Mouse (Mus musculus) thymus, postnatal 14 days (tissue): ENCODE results near the gene Col4a1.

ENCODE experiments used
- DNase-seq: peaks from one replicate; pipeline ENCODE4 v3.0.0; 2021

Col4a1 gene

DNA sequence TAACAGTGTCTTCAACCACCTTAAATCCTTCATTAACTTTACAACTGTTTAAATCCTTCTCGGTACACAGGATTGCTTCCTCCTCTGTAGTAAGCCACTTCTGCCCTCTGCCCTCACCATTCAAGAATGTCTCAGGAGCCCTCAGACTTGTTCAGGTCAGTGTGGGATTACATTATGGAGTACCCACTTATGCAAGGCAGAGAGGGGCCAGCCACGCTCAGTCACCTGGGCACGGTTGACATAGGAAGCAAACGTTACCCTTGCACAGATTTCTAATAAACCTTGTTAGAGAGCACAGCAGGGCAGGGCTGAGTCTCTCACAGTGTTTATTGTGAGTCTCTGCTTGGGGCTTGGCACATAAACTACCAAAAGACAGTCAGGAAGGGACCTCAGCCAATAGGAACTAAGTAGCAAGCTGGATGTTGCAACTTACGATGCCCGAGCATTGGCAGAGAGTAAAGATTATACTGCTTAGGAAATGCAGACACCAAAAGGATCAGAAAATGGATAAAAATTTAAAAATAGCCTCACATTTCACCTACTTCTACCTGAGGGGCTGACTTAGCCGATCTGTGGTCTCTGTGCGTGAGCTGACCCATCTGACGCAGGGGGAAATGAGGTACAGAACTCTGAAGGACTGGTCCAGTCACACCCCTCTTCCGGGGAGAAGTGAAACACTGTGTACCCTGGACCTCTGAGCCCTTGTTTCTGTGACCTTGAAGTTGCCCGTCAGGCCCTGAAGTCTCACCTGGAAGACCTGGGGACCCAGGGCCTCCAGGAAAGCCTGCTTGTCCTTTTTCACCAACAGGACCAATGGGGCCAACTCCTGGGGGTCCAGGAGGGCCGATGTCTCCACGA lies 86.8 kb downstream of the Col4a1 start:
- DNase-seq: no peak

DNA sequence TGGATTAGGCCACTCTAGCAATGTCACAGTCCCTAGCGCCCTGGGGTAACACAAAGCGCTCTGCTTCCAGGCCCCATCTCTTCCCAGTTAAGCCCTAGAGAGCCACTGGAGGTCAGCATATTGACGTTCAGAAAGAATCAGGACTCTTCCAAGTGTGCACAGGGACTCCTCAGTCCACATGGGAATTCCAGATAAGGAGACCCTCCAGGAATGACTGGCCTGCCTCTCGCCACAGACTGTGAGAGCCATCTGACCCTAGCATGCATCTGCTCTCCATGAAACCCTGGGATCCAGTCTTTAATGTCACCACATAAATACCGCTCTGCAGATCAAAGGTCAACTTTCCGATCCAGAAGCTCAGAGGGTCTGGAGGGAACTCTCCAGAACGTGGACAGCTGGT lies 88.4 kb downstream of the Col4a1 start:
- no peak for DNase-seq

DNA sequence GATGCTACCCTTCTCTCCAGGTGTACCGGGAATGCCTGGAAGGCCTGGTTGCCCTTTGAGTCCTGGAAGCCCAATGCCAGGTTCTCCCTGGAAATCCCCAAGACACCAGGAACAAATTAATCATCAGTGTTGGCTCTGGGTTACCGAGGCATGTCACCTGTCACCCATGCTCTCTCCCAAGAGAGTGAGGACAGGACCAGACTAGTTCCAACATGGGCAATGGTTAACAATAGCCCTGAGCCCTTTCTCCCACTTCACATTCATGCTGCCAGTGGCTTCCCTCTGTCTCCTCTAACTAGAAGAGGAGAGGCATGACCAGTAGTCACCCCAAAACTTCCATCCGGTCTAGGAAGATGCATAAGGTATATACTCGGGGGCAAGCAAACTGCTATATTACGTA lies 91.3 kb downstream of the Col4a1 start:
- no peak for DNase-seq

DNA sequence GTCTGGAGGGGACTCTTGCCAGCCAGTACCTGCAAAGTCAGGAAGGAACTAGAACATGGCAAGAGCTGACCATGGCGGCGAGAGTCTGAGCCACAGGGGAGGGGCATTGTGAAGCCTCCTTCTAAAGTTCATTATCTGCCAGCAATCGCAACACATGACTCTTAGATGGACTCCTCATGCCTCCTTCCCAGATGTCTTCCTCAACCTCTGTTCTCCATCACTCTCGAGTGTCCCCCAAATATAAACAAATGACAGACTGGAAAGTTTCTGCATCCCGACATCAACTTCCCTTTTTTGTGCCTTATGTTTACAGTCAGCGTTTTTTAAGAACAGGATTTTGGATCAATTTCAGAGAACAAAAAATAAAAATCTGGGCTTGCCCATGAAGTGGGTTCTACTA lies 93.3 kb downstream of the Col4a1 start:
- no peak for DNase-seq

DNA sequence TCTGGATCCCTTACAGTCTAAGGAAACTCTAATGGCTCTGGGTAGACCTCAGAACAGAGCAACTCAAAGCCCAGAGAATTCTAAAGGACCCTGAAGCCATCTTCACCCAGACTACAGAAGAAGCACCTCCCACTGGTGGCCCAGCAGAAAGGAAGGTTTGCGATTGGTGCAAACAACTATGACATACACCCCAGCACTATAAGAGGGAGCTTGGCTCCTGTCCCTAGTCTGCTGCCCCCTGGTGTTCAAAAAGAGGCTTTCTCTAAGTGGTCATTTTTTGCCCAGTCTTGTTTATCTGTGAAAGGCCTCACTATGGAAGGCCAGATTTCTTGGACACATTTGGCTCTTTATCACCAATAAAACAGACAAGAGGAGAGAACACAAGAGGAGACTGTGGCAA lies 97.4 kb downstream of the Col4a1 start:
- DNase-seq: peak; percentile 45

DNA sequence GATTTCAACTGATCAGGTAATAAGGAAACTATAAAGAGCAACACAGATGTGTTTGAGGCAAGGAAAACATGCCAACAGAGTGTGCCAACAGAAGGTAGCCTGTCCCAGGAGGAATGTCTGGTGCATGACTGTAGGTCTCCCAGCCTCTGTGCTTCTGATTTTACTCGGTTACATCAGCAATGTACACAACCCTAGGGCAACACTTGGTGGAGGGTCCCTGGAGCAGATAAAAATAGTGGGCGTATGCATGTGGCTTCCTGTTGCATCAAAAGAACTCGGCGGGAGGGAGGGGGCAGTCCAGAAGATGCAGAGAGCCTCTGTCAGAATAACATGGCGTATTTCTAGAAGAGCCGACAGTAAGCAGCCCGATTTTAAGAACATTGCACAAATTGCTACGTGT lies 106.1 kb downstream of the Col4a1 start:
- no peak for DNase-seq

DNA sequence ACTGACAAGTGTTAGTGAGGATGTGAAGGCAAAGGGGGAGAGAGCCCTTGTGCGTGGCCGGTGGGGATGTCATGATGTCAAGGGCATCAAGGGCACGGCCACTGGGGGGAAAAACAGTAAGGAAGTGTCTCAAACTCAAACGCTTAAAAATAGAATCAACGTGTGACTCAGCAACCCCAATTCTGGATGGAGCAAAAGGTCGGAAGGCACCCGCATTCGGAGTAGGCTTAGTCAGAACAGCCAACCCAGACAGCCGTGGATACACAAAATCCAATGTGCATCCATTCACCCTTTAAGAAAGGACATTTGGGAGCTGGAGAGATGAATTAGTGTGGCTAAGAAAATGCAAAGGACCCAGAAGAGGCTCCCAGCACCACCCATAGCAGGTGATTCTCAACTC lies 107.1 kb downstream of the Col4a1 start:
- no peak for DNase-seq

DNA sequence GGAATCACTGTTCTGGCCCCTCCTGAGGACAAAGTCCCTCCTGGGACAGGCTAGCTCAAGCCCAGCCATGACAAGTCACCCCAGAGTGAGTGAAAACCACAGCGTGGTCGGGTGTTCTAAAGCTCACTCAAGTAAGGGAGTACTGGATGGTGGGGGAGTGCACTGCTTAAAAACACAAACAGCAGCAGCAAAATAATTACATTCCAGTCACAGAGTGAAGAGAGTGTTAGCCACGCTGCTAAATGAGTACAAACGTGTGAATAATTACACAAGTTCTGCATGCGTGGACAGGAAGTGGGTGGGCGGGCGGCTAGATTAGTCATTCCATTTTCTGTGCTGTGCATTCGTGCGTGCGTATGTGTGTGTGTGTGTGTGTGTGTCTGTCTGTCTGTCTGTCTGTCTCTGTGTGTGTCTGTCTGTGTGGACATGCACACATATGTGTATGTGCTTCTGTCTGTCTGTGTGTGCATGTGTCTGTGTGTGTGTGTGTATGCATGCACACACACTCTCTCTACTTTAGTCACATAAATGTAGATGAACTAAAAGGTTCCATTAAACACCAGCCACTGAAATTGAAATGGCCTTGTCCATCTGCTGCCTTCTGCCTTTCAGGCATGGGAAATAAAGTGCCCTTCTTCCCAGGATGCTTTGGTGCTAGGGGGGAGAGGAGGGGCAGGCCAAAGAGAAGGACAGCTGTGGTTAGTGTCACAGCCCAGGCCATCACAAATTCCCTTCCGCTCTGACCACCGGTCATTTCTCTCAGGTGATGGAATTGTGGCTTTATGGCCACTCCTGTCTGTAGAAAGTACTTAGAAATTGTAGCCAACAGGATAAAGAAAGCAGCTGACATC lies 109.1 kb downstream of the Col4a1 start:
- DNase-seq: no peak

DNA sequence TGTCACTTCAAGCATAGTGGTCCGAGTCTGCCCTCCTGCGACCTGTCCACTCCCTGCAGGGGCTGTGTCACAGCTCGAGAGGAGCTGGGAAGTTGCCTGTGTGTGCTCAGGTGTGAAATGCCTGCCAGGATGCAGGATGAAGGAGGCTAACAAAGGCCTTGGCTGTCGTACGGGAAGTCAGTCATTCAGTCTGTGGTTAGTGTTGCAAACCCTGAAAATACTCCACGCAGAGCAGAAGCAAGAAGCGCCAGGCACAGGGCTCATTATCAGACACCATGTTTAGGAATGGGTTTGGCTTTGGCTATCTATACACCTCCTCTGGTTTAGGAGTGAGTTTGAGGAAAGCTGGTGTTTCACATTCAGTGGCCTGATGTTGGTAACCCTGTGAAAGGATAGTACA lies 114.0 kb downstream of the Col4a1 start:
- DNase-seq: no peak

DNA sequence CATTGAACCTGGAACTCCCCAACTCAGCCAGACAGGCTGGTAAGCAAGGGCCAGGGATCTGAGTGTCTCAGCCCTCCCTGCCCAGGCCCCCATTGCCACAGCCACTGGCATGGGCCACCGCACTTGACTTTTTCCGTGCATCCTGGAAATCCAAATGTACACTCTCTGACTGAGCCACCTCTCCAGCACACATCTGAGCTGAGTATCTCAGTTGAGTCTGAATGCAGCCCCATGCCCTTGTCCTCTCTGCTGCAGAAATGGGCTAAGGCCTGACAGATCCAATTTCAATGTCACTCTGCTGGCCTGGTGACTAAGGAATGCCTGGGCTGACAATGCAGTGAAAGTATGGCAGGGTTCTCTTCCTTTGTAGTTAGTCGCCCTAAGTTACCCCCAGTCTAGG lies 114.6 kb downstream of the Col4a1 start:
- DNase-seq: no peak

DNA sequence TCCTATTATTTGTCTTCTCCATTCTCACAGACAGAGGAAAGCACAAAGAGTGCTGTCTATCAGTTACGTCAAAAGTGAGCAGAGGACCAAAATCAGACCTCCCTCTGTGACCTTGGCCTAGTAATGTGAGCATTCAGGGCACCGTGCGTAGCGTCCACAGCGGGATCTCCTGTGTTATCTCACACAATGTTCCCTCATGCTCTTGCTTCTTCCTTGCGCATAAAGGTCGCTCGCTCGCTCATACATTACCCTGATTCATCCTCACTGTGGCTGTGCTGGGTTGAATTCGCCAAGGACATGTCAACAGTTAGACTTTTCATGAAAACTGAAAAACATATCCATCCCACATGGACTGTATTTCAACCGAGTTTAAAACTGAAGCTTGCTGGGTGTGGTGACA lies 115.4 kb downstream of the Col4a1 start:
- no peak for DNase-seq

DNA sequence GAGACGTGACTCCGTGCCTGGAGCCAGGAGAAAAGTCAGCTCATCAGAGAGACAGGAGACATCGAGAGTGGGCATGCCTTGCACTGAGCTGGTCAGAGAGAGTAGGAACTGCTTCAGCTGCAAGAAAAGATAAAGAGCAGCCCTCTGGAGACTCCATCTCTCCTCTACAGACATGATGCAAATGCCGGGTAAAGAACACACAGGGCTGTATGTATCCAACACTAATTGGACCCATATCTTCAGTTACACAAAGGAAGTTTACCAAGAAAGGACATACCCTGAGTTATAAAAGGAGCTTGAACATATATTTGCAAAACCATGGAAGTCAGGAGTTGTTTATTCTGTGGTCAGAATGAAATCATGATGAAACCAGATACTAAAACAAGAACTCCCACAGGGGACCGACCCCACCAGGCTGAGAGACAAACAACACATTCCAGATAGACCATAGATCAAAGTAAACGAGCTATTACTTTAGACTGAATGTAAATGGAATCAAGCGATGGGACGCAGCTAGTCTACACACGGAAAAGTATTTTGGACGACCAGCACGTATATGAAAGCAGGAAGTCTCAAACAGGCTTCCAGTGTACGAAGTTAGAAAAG lies 119.8 kb downstream of the Col4a1 start:
- no peak for DNase-seq

DNA sequence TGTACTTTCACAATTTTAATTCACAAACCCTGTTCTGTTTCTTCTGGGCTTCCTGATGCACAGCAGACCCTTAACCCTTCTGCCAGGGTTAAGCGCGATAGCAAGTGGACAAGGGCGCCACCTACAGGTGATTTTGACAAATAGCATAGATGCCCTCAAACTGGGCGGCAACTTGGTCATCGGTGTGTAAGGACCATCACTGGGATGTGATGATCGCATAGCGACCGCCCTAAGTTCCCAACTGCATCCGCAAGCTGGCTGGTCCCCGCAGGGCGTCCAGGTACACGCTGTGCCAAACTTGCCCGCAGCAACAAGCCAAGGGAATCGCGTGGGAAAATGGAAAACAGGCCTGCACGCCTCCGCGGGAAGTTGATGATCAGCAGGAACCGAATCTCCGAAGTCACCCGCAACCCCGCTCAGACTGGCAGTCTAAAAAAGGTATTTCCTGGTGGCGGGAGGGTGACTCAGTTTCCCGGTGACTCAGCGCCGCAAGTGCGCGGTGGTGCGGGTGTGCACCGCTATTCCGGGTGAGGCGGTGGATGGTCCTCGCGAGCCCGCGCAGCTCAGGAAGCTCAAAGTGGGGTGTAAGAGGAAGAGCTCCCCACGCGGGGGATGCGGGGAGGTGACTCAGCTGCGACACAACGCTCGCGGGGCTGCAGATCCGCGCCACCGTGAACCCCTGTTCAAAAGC lies 124.9 kb downstream of the Col4a1 start:
- peak; percentile 56 for DNase-seq

DNA sequence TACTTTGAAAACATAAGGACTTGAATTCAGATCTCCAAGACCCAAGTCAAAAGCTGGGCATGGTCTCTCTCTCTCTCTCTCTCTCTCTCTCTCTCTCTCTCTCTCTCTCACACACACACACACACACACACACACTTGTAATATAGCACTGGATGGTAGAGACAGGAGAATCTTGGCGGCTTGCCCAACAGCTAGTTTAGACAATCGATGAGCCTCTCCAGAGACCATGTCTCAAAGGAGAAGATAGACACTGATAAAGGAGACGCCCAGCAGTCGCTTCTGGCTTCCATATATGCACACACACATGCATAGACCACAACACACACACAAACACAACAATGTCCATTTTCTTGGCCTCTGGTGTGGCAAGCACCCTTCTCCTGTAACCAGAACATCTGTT lies 126.2 kb downstream of the Col4a1 start:
- DNase-seq: no peak

DNA sequence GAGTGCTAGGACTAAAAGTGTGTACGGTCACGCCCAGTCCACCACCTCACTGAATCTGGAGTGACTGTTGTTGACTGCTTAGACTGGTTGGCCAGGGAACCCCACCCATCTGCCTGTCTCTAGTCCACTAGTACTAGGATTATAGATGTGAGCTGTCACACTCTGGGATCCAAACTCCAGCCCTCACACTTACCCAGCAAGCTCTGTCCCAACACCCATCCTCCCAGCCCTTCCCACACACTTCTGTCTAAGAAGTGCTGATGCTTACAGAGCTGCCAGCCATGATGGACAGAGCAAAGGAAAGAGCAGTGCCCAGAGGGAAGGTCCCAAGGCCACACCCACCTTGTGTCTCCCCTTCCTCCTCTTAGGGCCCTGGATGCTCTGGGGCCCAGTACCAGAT lies 127.0 kb downstream of the Col4a1 start:
- no peak for DNase-seq

DNA sequence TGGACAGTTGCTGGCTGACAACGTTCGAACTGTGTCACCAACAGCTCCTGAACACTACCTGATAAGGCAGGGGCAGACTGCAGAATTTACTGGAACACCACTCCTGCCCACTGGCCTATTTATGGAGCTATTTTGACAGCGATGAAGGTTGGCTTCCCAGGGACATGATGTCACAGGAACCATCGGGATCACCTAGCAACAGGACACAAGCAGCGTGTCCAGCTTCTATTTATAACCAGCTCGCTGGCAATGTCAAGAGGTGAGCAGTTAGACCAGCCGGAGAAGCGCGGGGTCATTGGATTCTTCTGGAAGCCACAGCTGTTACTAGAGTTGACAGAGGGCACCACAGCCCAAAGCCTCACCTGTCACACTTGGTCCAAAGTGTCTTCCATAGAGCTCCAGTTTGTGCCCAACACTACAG lies 129.0 kb downstream of the Col4a1 start:
- no peak for DNase-seq

DNA sequence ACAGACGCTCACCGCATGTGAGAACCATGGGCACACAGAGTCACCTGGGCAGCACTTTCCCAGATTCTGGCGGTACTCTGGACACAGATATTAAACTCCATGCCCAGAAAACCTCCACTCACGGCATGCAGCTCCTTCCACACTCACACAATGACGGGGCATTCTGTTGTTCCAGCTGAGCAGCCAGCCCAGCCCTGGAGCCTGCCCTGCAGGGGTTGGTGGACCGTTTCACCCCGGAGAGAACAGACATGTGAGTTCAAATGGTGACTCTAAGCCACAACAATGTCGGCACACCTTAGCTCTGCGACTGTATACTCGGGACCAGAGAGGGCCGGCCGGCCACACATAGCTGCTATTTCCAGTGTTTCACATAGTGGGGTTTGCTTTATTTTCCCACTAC lies 130.0 kb downstream of the Col4a1 start:
- no peak for DNase-seq

DNA sequence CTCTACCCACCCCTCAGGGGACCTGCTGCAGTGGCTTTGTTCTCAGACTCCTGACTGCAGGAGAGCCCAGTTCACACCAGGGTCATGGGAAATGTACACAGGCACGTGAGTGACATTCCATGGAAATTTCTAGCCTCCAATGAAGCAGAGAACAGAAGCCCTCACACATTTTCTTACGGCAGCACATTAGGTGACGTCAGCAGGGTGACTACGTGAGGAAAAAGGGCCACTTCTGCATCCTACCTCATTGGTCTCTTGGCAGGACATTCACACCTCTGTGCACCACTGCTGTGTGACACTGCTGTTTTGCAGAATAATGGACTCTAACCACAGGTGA lies 130.5 kb downstream of the Col4a1 start:
- DNase-seq: no peak

DNA sequence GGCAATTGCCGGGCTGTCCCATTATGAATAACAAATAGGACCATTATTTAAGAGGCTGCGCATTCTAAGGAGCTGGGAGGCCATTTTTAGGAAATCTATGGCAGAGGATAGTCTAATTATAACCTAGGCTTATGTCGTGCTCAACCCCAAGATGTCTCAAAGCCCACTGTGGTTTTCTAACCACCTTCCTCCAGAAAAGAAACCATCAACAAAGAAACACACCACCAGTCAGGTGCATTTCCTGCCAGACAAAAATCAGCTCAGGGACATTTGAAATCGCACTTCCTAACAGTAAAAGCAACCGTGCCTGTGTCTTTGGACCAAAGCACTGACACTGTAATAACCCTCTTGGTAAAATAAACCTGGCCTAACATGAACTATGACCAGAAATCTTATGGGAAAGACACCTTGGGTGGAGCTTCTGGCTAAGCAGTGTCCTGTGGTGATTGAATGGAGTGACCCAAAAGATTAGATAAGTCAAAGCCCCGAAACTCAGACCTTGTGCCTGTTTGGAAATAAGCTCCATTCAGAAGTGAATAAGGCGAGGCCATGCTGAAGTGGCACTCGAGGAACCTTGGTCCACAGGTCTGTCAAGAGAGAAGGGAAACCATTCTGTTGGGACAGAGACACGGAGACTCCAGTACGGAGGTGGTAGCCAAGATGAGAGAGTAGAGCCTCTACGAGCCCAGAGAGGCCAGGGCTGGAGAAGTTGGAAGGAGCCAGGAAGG lies 131.0 kb downstream of the Col4a1 start:
- no peak for DNase-seq

DNA sequence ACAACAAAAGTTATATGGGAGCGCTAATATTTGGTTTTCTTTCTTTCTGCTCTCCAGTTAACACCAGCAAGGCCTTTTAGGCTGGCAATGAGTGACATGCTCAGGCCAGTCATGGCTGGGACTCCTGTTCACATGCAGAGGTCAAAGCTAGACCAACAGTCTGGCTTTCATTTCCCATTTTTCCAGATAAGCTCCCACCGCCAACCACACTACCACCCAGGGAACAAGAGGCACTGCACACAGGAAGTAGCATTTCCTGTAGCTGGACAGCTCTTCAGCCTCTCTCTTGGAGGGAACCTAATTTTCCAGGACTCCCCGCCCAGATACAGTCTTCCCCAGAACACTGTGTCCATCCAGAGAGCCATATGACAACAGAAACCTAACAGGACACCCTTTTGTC lies 132.8 kb downstream of the Col4a1 start:
- DNase-seq: no peak

DNA sequence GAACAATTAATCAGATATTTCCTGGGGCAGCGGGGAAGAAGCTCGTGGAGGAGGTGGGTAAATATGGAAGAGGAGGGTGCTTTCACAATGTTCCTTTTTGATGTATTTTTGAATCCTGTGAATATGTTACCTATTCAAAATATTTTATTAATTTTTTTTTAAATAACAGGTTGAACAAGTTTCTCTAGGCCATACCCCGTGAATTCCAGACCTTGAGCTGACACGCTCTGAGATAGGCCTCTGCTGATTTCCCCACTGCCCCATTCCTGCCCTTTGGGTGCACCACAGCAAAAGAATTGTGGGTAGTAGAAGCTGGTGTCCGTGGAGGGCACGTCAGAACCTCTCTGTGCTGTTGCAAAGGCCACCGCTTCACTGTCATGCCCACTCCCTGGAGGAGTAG lies 136.2 kb downstream of the Col4a1 start:
- DNase-seq: no peak
